Mouse (Mus musculus) myocyte (in vitro differentiated cells): Measurements from ENCODE around the gene Gm20388.

Experiments
- CEBPB ChIP-seq: IDR thresholded peaks from 2 replicates; pipeline ENCODE4 v1.6.1; 2011; ENCODE audit warnings: mild to moderate bottlenecking, moderate library complexity; ENCODE audit not compliant: poor library complexity, insufficient read depth, severe bottlenecking
- E2F4 ChIP-seq: IDR thresholded peaks from one replicate; pipeline ENCODE4 v1.6.1; 2011; ENCODE audit warnings: mild to moderate bottlenecking, control low read depth, moderate library complexity; ENCODE audit not compliant: insufficient read depth
- MAX ChIP-seq: IDR thresholded peaks from one replicate; pipeline ENCODE4 v1.6.1; 2011; ENCODE audit warnings: low read depth, mild to moderate bottlenecking, control low read depth
- POLR2A ChIP-seq: IDR thresholded peaks from one replicate; pipeline ENCODE4 v1.6.1; 2011; ENCODE audit warnings: low read depth, mild to moderate bottlenecking, control low read depth, moderate library complexity; ENCODE audit not compliant: insufficient read length
- SRF ChIP-seq: IDR thresholded peaks from one replicate; pipeline ENCODE4 v1.6.1; 2011; ENCODE audit warnings: low read depth; ENCODE audit not compliant: control insufficient read depth, insufficient read length
- TCF12 ChIP-seq: IDR thresholded peaks from one replicate; pipeline ENCODE4 v1.6.1; 2011; ENCODE audit warnings: mild to moderate bottlenecking, control low read depth; ENCODE audit not compliant: poor library complexity, insufficient read depth, severe bottlenecking
- TCF3 ChIP-seq: IDR thresholded peaks from one replicate; pipeline ENCODE4 v1.6.1; 2011; ENCODE audit warnings: low read depth, control low read depth; ENCODE audit not compliant: insufficient read length
- USF1 ChIP-seq: IDR thresholded peaks from one replicate; pipeline ENCODE4 v1.6.1; 2011; ENCODE audit warnings: low read depth, mild to moderate bottlenecking, control low read depth, moderate library complexity

- no peak for TF ChIP-seq CEBPB
- TF ChIP-seq E2F4, result no peak
- TF ChIP-seq POLR2A, result no peak
- no peak for TF ChIP-seq USF1
- peak; percentile 72 for TF ChIP-seq TCF3
- no peak for TF ChIP-seq SRF
- TF ChIP-seq TCF12, result peak; percentile 57
- no peak for TF ChIP-seq MAX
Measured at GRCm38 (mm10) chr8:120049949-120050348, 139.3 kb downstream of the Gm20388 start.
